Mouse (Mus musculus): ENCODE data around the gene Mvd.

DNA sequence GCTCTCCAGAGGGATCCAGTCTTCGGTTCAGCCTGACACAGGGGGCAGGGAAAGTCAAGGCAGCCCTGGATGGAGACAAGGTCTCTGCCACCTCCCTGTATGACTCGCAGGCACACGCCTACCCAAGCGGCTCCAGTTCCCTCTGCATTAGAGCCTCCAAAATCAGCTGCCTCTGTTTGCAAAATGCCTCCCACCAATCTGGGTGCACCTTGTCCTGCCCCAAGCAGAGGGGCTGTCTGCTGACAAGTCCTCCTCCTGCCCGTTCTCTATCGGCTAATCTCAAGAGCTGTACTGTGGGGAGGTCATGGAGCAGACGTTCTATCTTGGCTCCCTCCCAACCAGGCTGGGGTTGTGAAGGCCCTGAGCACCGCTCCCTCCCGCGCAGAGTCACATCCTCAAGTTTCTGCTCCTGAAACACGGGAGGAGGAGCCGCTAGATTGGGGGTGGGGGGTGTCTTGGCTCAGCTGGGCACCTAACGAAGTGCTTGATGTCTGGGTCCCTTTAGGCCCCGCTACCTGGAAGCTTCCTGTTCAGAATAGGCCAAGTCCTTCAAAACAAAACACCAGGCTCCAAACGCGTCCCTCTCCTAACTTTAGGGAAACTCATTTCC is 31.8 kb upstream of the Mvd start:
- no peak for TF ChIP-seq CTCF (IDR thresholded peaks at IDR 0.05; ENCODE audit: extremely low read depth, insufficient read depth, insufficient read length, insufficient replicate concordance)
- TF ChIP-seq POLR2A (IDR thresholded peaks at IDR 0.05; ENCODE audit: low read depth, low read length): no peak

Measured in spleen, adult 2 months (tissue).